ENCODE assay signal across 8 mouse cellular contexts in the genomic region with DNA sequence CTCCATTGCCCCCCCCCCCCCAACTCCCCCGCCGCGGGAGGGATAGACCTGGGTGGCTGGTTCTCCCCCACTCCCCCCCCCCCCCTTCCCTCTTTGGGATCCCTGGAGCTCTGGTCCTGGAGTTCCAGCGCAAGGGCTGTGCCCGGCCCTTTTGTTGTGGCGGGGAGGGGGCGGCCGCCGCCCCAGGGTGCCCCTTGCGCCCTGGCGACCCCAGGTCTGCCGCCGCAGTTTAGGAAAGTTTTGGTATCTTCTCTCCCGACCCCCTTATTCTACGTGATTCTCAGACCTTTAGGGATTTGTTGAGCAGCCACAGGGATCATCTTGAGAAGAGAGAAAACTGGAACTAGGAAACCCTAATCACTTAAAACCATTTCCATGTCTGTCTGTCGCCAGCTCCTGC. TPM values are rescaled to one million over a fixed set of nuclear protein-coding genes. Genes with fewer than 3 reads are reported as not detected.
A peak's percentile ranks its signal among the peaks of the same experiment; 100 is the strongest.
DNase-seq lines count a peak whose midpoint lies in the region; ATAC-seq lines count a peak whose summit lies in the region.

No protein-coding gene starts in this region.

- H3K27ac ChIP-seq in intestine, embryonic 14.5 days (ENCODE audit: low read depth): peak overlapping the region; percentile 79; the same call in 1 of the 2 replicates
- H3K27ac ChIP-seq in neural tube, embryonic 15.5 days (replicated peaks): peak overlapping the region; percentile 95

- no peaks in the 10 kb centered on the region for H3K27me3 ChIP-seq in intestine, embryonic 14.5 days (replicated peaks; ENCODE audit: control insufficient read depth, insufficient read depth, low read length)
- no peaks in the 10 kb centered on the region for H3K27me3 ChIP-seq in neural tube, embryonic 15.5 days (replicated peaks)

- under 1% methylated on average over 13 of the region's 16 CpGs for WGBS in intestine, embryonic 14.5 days
- 0% methylated on average over 11 of the region's 16 CpGs for WGBS in neural tube, embryonic 15.5 days

- H3K4me1 ChIP-seq in intestine, embryonic 14.5 days (replicated peaks; ENCODE audit: control insufficient read depth, insufficient read depth, low read length): peaks cover 13% of the 10 kb centered on the region
- H3K4me1 ChIP-seq in neural tube, embryonic 15.5 days: peaks cover 22% of the 10 kb centered on the region

- intact Hi-C loops in gastrocnemius, postnatal 36 days (cut with DNase I): loop anchor here (5.0 to 10.0 kb wide), 3 partner anchors 58 to 296 kb away; no protein-coding TSS in a partner anchor

- no peaks in the 10 kb centered on the region for H3K9me3 ChIP-seq in intestine, embryonic 14.5 days (ENCODE audit: control insufficient read depth, low read length)
- no peaks in the 10 kb centered on the region for H3K9me3 ChIP-seq in neural tube, embryonic 15.5 days (replicated peaks)

- ATAC-seq in cerebellum, adult (ENCODE audit: insufficient number of reproducible peaks, low FRiP score, low TSS enrichment): no peak
- ATAC-seq in intestine, embryonic 14.5 days (replicated peaks; ENCODE audit: low FRiP score, low TSS enrichment, low read depth): peak; percentile 44
- peak; percentile 49 for ATAC-seq in neural tube, embryonic 15.5 days (ENCODE audit: low FRiP score)

- peak overlapping the region; percentile 62 for H3K4me2 ChIP-seq in intestine, embryonic 14.5 days (ENCODE audit: low read length)
- peak overlapping the region; percentile 77 for H3K4me2 ChIP-seq in neural tube, embryonic 15.5 days

- H3K9ac ChIP-seq in intestine, embryonic 14.5 days (ENCODE audit: low read length): peak overlapping the region; percentile 93
- H3K9ac ChIP-seq in neural tube, embryonic 15.5 days (replicated peaks): peak overlapping the region; percentile 95

- peak; percentile 42 for DNase-seq in cerebellum, adult 9-10 months
- peak; percentile 28 for DNase-seq in ovary, postnatal 36 days (ENCODE audit: low spot score)
- DNase-seq in ovary, postnatal 10 days (ENCODE audit: low spot score): no peak
- no peak for DNase-seq in intestine, embryonic 14.5 days (ENCODE audit: low spot score)
- no peak for DNase-seq in layer of hippocampus, postnatal 25 days (ENCODE audit: extremely low spot score in 1 of 2, low spot score in 1 of 2)
- DNase-seq in gastrocnemius, postnatal 36 days: no peak

- H3K4me3 ChIP-seq in intestine, embryonic 14.5 days (ENCODE audit: low read depth, low read length): peak overlapping the region; percentile 63
- peak overlapping the region; percentile 94 for H3K4me3 ChIP-seq in neural tube, embryonic 15.5 days (replicated peaks)

- H3K36me3 ChIP-seq in intestine, embryonic 14.5 days (ENCODE audit: control insufficient read depth, insufficient read depth, low read length): no peaks in the 10 kb centered on the region
- H3K36me3 ChIP-seq in neural tube, embryonic 15.5 days: no peaks in the 10 kb centered on the region

RNA-seq across cellular contexts. Expression of a gene that starts 4.9 kb away (rescaled TPM):
- polyA plus RNA-seq in intestine, embryonic 14.5 days (2014; fragmentation: Nextera tagmentation; extraction: Ambion mirVana): 39.9 and 41.1 TPM in 2 replicates
- 48.3 and 49.9 TPM in 2 replicates for polyA plus RNA-seq in neural tube, embryonic 15.5 days (2015; fragmentation: Nextera tagmentation; extraction: Ambion mirVana)
- 10 to 100 TPM; 68.2 to 69.2 TPM for total RNA-seq in layer of hippocampus, postnatal 25 days (2021)
- total RNA-seq in gastrocnemius, postnatal 36 days (2021): 1 to 10 TPM; 3.4 to 3.8 TPM

Comparison
In these comparisons a context has a peak if more than half of its experiments do, and no peak if none do; other contexts are left out.
1. DNase-seq: peak in cerebellum, adult 9-10 months (single experiment) and ovary, postnatal 36 days (single experiment); none in ovary, postnatal 10 days (single experiment), intestine, embryonic 14.5 days (single experiment), layer of hippocampus, postnatal 25 days (0 of 2) and gastrocnemius, postnatal 36 days (0 of 2).
2. RNA of a gene that starts 4.9 kb away (total RNA-seq): 68.2 to 69.2 TPM in layer of hippocampus, postnatal 25 days; 3.4 to 3.8 TPM in gastrocnemius, postnatal 36 days; every median in the first group is over 10 times any median in the second.